Mouse (Mus musculus): Measurements from ENCODE around the gene Megf6. TPM values are rescaled to one million over a fixed set of nuclear protein-coding genes. Genes with fewer than 3 reads are reported as not detected.

The Megf6 gene
- polyA plus RNA-seq, 1 experiment from 2014 or later: 1.9 TPM

DNA sequence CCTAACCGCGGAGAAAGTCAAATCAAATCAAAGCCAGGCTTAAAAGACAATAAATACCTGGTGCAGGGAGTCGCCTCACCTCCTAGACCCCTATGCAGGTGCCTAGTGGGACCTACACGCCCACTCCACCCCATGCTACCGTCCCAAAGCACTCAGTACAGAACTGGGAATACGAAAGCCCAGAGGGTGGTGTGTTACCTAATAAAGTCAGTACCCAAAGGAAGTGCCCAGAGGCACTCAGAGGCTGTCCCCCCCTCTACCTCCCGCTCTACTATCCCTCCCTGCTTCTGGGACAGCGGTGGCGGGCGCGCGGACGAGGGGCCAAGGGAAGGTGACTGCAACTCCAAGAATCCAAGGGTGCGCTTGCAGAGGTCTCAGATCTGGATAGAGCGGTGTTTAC lies 509 bp upstream of the Megf6 start:
- peak overlapping the region; percentile 53 for H3K4me2 ChIP-seq (ENCODE audit: low read depth, low read length)
- peaks cover 56% of the 10 kb centered on the region for H3K27me3 ChIP-seq (ENCODE audit: control insufficient read depth, insufficient read depth, low read depth, low read length)
- ATAC-seq (ENCODE audit: low read depth): no peak
- no peaks in the 10 kb centered on the region for H3K36me3 ChIP-seq (ENCODE audit: control insufficient read depth, insufficient read depth)
- no peaks in the 10 kb centered on the region for H3K4me1 ChIP-seq (ENCODE audit: control insufficient read depth, low read depth, low read length)
- H3K4me3 ChIP-seq (ENCODE audit: low read depth, low read length): peak overlapping the region; percentile 46
- H3K9ac ChIP-seq (ENCODE audit: low read depth, low read length): no peak overlapping the region
- 3% methylated on average over 15 of the region's 15 CpGs for WGBS (ENCODE audit: insufficient replicate concordance)
- no peak overlapping the region for H3K27ac ChIP-seq (ENCODE audit: low read length)
- no peaks in the 10 kb centered on the region for H3K9me3 ChIP-seq (replicated peaks; ENCODE audit: control insufficient read depth, low read length)

DNA sequence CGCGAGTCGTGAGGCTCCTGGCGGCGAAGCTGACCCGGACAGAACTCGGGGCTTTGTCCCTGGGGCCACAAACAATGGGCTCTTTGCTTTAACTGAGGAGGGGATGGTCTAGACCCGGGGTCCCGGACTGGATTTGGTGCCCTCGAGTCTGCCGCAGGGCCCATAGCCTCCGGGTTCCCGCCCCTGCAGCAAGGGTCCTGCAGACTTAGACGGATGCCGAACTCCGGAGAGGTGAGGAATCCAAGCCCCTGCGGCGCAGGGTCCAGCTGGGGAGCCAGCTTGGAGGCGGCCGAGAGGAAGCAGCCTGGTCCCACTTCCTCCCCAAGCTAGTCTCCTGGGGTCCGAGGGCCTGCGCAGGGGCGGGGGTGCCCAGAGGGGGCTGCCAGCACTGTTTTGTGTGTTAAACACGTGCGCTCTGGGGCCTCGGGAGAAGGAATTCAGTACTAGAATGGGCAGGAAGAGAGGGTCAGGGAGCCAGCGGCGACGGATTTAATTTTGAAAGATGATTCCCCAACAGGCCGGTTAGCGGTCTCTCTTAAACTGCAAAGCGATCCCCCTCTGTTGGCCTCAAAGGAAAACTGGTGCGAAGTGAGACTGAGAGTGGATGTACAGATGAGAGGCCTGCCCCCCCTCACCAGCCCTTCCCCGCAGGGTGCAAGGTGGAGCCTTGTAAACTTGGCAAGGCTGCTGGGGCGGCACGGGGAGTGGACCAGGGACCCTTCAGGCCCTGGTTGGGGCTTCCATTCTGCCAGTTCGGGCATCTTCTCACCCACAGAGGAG lies 811 bp downstream of the Megf6 start:
- 2% methylated on average over 37 of the region's 37 CpGs for WGBS (ENCODE audit: insufficient replicate concordance)
- Histone ChIP-seq H3K4me3 (ENCODE audit: low read depth, low read length) (peak overlapping the region; percentile 46; the same call in 1 of the 2 replicates), H3K9me3 (replicated peaks; ENCODE audit: control insufficient read depth, low read length) (no peaks in the 10 kb centered on the region), H3K4me1 (ENCODE audit: control insufficient read depth, low read depth, low read length) (no peaks in the 10 kb centered on the region), H3K36me3 (ENCODE audit: control insufficient read depth, insufficient read depth) (no peaks in the 10 kb centered on the region), H3K9ac (ENCODE audit: low read depth, low read length) (no peak overlapping the region), H3K27ac (ENCODE audit: low read length) (no peak overlapping the region), H3K27me3 (ENCODE audit: control insufficient read depth, insufficient read depth, low read depth, low read length) (peaks cover 56% of the 10 kb centered on the region), H3K4me2 (ENCODE audit: low read depth, low read length) (peak overlapping the region; percentile 53; the same call in 1 of the 2 replicates)
- no peak for ATAC-seq (ENCODE audit: low read depth)

DNA sequence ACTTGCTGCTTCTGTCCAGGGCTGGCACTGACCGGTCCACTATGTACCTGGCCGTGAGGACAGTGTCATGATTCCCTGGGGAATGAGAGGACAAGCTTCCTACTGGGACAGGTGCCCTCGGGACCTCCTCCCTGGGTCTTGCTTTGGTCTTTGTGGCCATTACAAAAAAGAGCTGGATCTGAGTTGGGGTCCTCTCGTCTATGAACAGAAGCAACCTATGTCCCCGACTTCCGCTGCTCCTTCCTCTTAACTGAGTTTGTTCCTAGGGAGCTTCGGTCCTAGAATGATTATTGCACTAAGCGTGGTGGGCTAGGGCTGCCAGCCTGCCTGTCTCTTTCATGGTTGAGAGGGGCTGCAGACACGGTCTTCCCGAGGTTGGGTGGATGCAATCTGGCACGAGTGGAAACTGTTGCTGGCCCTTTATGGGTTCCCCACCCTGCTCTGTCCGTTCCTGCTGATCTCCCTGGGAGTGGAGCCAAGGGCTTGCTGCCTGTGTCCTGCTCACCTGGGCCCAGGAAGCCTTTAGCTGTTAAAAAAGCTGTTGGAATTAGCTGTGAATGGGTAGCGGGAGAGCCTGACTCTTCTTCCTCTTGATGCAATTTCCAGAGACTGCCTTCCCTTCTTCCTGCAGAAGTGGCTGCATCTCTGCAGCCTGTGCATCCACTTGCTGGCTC lies 1.5 kb downstream of the Megf6 start:
- Histone ChIP-seq H3K4me3 (ENCODE audit: low read depth, low read length) (no peak overlapping the region), H3K9me3 (replicated peaks; ENCODE audit: control insufficient read depth, low read length) (no peaks in the 10 kb centered on the region), H3K9ac (ENCODE audit: low read depth, low read length) (no peak overlapping the region), H3K27me3 (ENCODE audit: control insufficient read depth, insufficient read depth, low read depth, low read length) (peaks cover 56% of the 10 kb centered on the region), H3K4me2 (ENCODE audit: low read depth, low read length) (no peak overlapping the region), H3K4me1 (ENCODE audit: control insufficient read depth, low read depth, low read length) (no peaks in the 10 kb centered on the region), H3K27ac (ENCODE audit: low read length) (no peak overlapping the region), H3K36me3 (ENCODE audit: control insufficient read depth, insufficient read depth) (no peaks in the 10 kb centered on the region)
- ATAC-seq (ENCODE audit: low read depth): no peak
- 33% methylated on average over 13 of the region's 13 CpGs for WGBS (ENCODE audit: insufficient replicate concordance)

DNA sequence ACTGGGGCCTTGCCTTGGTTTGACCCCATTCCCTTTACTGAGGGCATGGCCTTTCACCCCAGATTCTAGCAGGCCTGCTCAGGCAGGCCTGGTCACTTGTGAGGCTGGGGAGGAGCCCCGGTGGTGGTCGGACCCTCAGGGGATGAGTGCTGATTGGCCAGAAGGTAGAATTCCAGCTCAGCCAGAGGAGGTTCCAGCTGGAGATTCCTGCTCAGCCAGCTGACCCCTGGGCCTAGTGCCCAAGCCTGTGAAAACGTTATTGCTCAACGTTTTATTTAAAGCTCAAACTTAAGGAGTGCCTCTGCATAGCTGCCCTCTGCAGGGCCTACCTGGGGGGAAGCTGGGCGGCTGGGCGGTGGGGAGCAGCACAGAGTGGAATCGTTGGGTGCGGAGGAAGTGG lies 6.7 kb downstream of the Megf6 start:
- ATAC-seq (ENCODE audit: low read depth): peak; percentile 26; the same call in 1 of the 2 replicates
- Histone ChIP-seq H3K9me3 (replicated peaks; ENCODE audit: control insufficient read depth, low read length) (no peaks in the 10 kb centered on the region), H3K27me3 (ENCODE audit: control insufficient read depth, insufficient read depth, low read depth, low read length) (peaks cover 14% of the 10 kb centered on the region), H3K36me3 (ENCODE audit: control insufficient read depth, insufficient read depth) (no peaks in the 10 kb centered on the region), H3K4me3 (ENCODE audit: low read depth, low read length) (no peak overlapping the region), H3K4me2 (ENCODE audit: low read depth, low read length) (no peak overlapping the region), H3K9ac (ENCODE audit: low read depth, low read length) (no peak overlapping the region), H3K27ac (ENCODE audit: low read length) (no peak overlapping the region), H3K4me1 (ENCODE audit: control insufficient read depth, low read depth, low read length) (no peaks in the 10 kb centered on the region)
- WGBS (ENCODE audit: insufficient replicate concordance): 49% methylated on average over 8 of the region's 8 CpGs

DNA sequence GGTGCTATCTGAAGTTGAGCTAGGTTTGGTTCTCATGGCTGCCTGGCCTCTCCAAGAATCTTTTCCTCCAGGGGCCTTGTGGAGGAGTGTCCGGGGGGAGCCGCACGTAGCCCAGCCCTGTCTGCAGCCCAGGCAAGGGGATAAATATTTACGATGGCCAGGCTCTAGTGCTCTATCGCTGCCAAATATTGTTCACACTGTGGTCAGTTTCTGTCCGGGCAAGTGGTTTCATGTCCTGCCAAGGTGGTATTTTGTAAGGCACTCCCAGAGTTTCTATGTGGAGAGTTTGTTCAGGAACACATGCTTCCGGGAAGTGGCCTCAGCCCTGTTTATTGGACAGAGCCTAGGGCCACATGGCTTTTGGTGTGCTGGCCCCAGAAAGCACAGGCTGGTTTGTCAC lies 10.5 kb downstream of the Megf6 start:
- no peak overlapping the region for H3K4me3 ChIP-seq (ENCODE audit: low read depth, low read length)
- H3K27me3 ChIP-seq (ENCODE audit: control insufficient read depth, insufficient read depth, low read depth, low read length): no peaks in the 10 kb centered on the region
- WGBS (ENCODE audit: insufficient replicate concordance): 73% methylated on average over 7 of the region's 7 CpGs
- no peak overlapping the region for H3K4me2 ChIP-seq (ENCODE audit: low read depth, low read length)
- no peaks in the 10 kb centered on the region for H3K9me3 ChIP-seq (replicated peaks; ENCODE audit: control insufficient read depth, low read length)
- H3K9ac ChIP-seq (ENCODE audit: low read depth, low read length): no peak overlapping the region
- H3K4me1 ChIP-seq (ENCODE audit: control insufficient read depth, low read depth, low read length): no peaks in the 10 kb centered on the region
- no peak overlapping the region for H3K27ac ChIP-seq (ENCODE audit: low read length)
- H3K36me3 ChIP-seq (ENCODE audit: control insufficient read depth, insufficient read depth): no peaks in the 10 kb centered on the region
- ATAC-seq (ENCODE audit: low read depth): no peak

DNA sequence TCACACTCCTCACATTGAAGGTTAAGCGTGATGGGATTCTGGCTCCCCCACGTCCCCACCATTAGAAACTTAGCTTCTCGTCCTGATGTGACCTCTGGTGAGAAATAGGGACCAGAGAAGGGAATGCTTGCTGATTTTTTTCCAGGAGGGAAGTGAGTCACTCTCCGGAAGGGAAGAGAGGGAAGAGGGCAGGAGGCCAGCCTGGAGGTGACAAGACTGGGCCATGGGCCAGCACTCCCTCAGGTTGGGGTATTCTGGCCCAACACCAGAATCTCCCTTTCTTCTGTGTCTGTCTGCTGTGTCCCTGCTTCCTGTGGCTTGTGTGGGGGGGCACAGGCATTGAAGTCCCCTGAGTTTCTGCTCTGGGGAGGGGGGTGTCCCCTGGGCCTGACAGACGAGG lies 13.0 kb downstream of the Megf6 start:
- ATAC-seq (ENCODE audit: low read depth): peak; percentile 23; the same call in 1 of the 2 replicates
- H3K36me3 ChIP-seq (ENCODE audit: control insufficient read depth, insufficient read depth): no peaks in the 10 kb centered on the region
- no peaks in the 10 kb centered on the region for H3K27me3 ChIP-seq (ENCODE audit: control insufficient read depth, insufficient read depth, low read depth, low read length)
- no peaks in the 10 kb centered on the region for H3K9me3 ChIP-seq (replicated peaks; ENCODE audit: control insufficient read depth, low read length)
- no peak overlapping the region for H3K27ac ChIP-seq (ENCODE audit: low read length)
- no peak overlapping the region for H3K4me3 ChIP-seq (ENCODE audit: low read depth, low read length)
- WGBS (ENCODE audit: insufficient replicate concordance): 54% methylated on average over 5 of the region's 5 CpGs
- no peak overlapping the region for H3K4me2 ChIP-seq (ENCODE audit: low read depth, low read length)
- H3K4me1 ChIP-seq (ENCODE audit: control insufficient read depth, low read depth, low read length): no peaks in the 10 kb centered on the region
- H3K9ac ChIP-seq (ENCODE audit: low read depth, low read length): no peak overlapping the region

DNA sequence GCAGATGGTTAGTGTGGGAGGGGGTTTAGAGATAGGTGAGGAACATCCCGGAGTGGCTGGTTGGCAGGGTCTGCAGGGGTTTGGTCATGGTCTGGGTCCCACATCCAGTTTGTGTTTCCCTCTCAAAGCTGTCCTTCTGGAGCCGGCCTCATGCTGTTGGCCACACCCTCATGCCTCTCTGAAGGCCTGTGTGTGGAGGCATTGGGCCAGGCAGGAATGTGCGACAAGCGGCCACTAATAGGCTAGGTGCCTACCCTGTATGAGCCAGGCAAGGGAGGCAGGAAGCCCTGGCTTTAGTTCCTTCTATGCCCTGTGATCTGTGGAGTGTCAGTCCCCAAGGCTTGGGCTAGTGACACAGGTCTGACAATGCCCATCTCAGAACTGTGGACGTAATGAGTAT lies 14.5 kb downstream of the Megf6 start:
- Histone ChIP-seq H3K4me1 (ENCODE audit: control insufficient read depth, low read depth, low read length) (no peaks in the 10 kb centered on the region), H3K27ac (ENCODE audit: low read length) (no peak overlapping the region), H3K27me3 (ENCODE audit: control insufficient read depth, insufficient read depth, low read depth, low read length) (no peaks in the 10 kb centered on the region), H3K9ac (ENCODE audit: low read depth, low read length) (no peak overlapping the region), H3K4me3 (ENCODE audit: low read depth, low read length) (no peak overlapping the region), H3K9me3 (replicated peaks; ENCODE audit: control insufficient read depth, low read length) (no peaks in the 10 kb centered on the region), H3K36me3 (ENCODE audit: control insufficient read depth, insufficient read depth) (no peaks in the 10 kb centered on the region), H3K4me2 (ENCODE audit: low read depth, low read length) (no peak overlapping the region)
- WGBS (ENCODE audit: insufficient replicate concordance): 67% methylated on average over 5 of the region's 5 CpGs
- no peak for ATAC-seq (ENCODE audit: low read depth)

DNA sequence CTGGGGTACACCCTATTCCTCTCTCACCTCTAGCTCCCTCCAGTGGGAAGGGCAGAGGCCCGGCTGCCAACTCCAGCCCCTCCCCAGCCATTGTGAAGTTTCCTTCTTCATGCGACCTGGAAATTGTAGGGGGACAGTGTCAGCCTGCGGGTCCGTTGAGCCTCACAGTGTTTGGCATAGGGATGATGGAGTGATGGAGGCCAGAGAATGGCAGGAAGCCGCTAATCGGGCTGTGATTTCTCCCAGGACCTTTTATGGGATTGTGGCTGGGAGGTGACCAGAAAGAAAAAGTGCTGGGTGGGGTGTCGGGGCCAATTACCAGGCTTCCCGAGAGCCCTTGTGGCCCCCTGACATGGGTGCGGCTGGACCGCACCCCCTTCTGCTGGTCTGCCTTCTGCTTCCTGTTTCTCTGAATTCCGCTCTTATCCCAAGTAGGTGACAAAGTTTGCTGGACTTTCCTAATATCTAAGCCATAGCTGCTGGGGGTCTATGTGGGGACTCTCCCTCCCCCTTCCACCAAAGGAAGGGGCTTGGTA lies 15.5 kb downstream of the Megf6 start:
- no peak; the same call in 1 of the 2 replicates for ATAC-seq (ENCODE audit: low read depth)
- no peaks in the 10 kb centered on the region for H3K36me3 ChIP-seq (ENCODE audit: control insufficient read depth, insufficient read depth)
- no peak overlapping the region for H3K9ac ChIP-seq (ENCODE audit: low read depth, low read length)
- 46% methylated on average over 11 of the region's 11 CpGs for WGBS (ENCODE audit: insufficient replicate concordance)
- no peaks in the 10 kb centered on the region for H3K4me1 ChIP-seq (ENCODE audit: control insufficient read depth, low read depth, low read length)
- H3K4me2 ChIP-seq (ENCODE audit: low read depth, low read length): no peak overlapping the region
- H3K27ac ChIP-seq (ENCODE audit: low read length): no peak overlapping the region
- no peaks in the 10 kb centered on the region for H3K9me3 ChIP-seq (replicated peaks; ENCODE audit: control insufficient read depth, low read length)
- no peaks in the 10 kb centered on the region for H3K27me3 ChIP-seq (ENCODE audit: control insufficient read depth, insufficient read depth, low read depth, low read length)
- no peak overlapping the region for H3K4me3 ChIP-seq (ENCODE audit: low read depth, low read length)

DNA sequence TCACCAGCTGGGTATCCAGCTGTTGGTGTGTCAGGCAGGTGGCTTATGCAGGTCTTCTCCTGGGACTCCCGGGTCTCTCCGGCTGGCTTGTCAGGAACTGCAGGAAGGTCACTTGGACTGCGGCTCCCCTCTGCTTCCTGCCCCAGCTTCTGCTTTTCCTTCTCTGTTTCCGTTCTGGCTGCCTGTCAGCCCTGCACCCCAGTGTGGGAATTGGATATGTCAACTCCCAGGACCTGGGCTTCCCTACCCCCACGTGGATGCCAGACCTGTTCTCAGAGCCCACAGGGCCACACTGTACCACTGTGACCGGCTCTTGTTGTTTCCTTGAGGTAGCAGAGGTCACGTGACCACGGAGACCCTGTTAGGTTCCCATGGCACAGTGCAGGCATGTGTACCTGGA lies 18.4 kb downstream of the Megf6 start:
- H3K27ac ChIP-seq (ENCODE audit: low read length): no peak overlapping the region
- H3K4me3 ChIP-seq (ENCODE audit: low read depth, low read length): no peak overlapping the region
- no peaks in the 10 kb centered on the region for H3K4me1 ChIP-seq (ENCODE audit: control insufficient read depth, low read depth, low read length)
- H3K4me2 ChIP-seq (ENCODE audit: low read depth, low read length): no peak overlapping the region
- no peak overlapping the region for H3K9ac ChIP-seq (ENCODE audit: low read depth, low read length)
- no peak for ATAC-seq (ENCODE audit: low read depth)
- 11% methylated on average over 8 of the region's 8 CpGs for WGBS (ENCODE audit: insufficient replicate concordance)
- no peaks in the 10 kb centered on the region for H3K27me3 ChIP-seq (ENCODE audit: control insufficient read depth, insufficient read depth, low read depth, low read length)
- H3K36me3 ChIP-seq (ENCODE audit: control insufficient read depth, insufficient read depth): no peaks in the 10 kb centered on the region
- H3K9me3 ChIP-seq (replicated peaks; ENCODE audit: control insufficient read depth, low read length): no peaks in the 10 kb centered on the region
